Mouse (Mus musculus) pancreas, adult 10 weeks (tissue): ENCODE measurements around the gene Nupr1. TPM values are rescaled to one million over a fixed set of nuclear protein-coding genes. Genes with fewer than 3 reads are reported as not detected.

ENCODE experiments used
- polyA plus RNA-seq: library from polyadenylated mRNA; stranded (reverse); fragments of 350-450 nt; fragmentation: Illumina TruSeq; extraction: RNeasy Lipid Tissue Mini Kit (QIAGEN cat#74804); gene quantifications from one replicate; pipeline ENCODE4 v1.2.3, GENCODE M21; 2015; ENCODE audit warnings: low read depth, low replicate concordance; ENCODE audit not compliant: insufficient read depth

Gene Nupr1
- polyA plus RNA-seq = 3,774 TPM

DNA sequence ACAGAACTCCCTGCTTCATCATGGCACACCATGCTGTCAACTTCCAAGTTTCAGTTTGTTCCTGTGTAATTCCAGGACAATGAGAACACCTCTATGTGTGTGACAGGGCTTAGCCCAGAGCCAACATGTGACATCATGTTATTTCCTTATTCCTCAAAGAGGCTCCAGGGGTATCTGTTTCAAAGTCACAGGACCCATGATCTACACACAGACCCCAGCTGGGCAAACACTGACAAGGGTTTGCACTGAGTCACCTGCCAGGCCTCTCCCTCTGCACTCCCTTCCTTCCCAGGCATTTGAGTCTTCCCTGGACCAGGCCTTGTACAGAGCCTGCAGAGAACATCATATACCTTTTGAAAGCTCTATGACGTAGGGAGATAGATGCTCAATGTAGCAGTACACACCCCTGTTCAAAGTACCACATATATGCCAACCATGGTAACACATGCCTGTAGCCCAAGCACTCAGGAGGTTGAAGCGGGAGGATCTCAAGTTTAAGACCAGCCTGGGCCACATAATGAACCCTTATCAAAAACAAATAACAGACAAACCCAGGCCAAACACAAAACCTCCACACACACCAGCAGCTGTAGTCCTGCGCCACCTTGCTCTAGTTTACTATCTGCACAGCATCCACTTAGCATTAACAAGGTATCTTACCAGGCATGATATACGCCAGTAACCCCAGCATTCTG lies at the start of gene Nupr1:
TSS of gene Nupr1 (minus strand) at position 38 of the 695 bp plus-strand sequence.

GRCm38 (mm10) chr7:126676207-126676606 lies 45.5 kb upstream of the Nupr1 start, which contains the start of gene Sult1a1:
TSS of gene Sult1a1 (minus strand) at chr7:126676432.

DNA sequence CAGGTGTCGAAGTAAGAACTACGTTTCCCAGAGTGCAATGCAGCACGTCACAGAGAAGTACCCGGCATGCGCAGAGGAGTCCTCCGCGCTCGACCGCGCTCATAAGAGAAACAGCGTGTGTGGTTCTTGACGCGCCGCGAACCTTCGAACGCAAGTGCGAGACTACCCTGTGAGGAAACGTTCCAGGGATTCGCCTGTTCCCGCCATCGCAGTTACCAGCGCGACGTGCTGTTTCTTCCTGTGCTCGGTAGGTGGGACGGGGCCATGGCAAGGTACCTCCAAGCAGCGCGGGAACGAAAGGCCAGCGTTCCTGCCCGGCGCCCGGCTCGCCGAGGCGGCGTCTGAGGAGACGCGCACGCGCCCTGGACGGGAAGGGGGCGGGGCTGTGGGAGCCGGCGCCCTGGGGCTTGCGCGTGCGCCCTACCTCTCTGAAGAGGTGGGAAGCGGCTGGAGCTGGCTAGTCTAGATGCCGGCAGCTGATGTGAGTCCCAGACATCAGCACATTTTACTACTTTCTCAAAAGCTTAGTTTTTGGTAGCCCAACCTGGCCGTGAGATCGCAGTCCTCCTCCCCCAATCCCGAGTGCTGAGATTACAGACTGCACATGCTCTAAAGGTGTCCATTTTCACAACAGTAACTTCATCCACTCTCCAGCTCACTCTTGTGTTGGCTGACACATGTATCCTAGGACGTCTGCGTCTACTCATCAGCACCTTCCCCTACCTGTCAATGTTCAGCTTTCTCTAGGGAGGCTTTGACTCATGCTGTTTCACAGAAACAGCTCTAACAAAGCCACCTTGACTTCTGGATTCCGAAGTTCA lies 18.8 kb upstream of the Nupr1 start, which contains the start of gene Sgf29:
TSS of gene Sgf29 (plus strand) at position 79 of the 821 bp plus-strand sequence.

GRCm38 (mm10) chr7:126594862-126595561 lies 35.6 kb downstream of the Nupr1 start, which contains the start of gene Il27:
TSS of gene Il27 (minus strand) at chr7:126594941.

GRCm38 (mm10) chr7:126585717-126586116 lies 44.9 kb downstream of the Nupr1 start, which contains the start of gene Cln3:
TSS of gene Cln3 (minus strand) at chr7:126585817.

GRCm38 (mm10) chr7:126584506-126584977 lies 46.1 kb downstream of the Nupr1 start, which contains the start of gene Apobr:
TSS of gene Apobr (plus strand) at chr7:126584942.

Other genes with a start within 250 kb of the Nupr1 start
- 1.7 TPM for gene Nfatc2ip, start 234.1 kb downstream of the Nupr1 start, polyA plus RNA-seq
- 0.33 TPM for gene Cd19, start 216.0 kb downstream of the Nupr1 start, polyA plus RNA-seq
- 6.8 TPM for gene Rabep2, start 202.1 kb downstream of the Nupr1 start, polyA plus RNA-seq
- not detected for gene Atp2a1, start 167.8 kb downstream of the Nupr1 start, polyA plus RNA-seq
- gene Sh2b1, start 155.4 kb downstream of the Nupr1 start, polyA plus RNA-seq = 13.6 TPM
- 15.1 TPM for gene Tufm, start 143.5 kb downstream of the Nupr1 start, polyA plus RNA-seq
- 32.1 TPM for gene Atxn2l, start 127.4 kb downstream of the Nupr1 start, polyA plus RNA-seq
- 22.8 TPM for gene Eif3c, start 64.5 kb downstream of the Nupr1 start, polyA plus RNA-seq
- gene Apobr, start 45.9 kb downstream of the Nupr1 start, polyA plus RNA-seq = 1.6 TPM
- gene Cln3, start 45.0 kb downstream of the Nupr1 start, polyA plus RNA-seq = 26.6 TPM
- not detected for gene Il27, start 35.9 kb downstream of the Nupr1 start, polyA plus RNA-seq
- 23.8 TPM for gene Sgf29, start 18.4 kb upstream of the Nupr1 start, polyA plus RNA-seq
- gene Sult1a1, start 45.6 kb upstream of the Nupr1 start, polyA plus RNA-seq = 32.4 TPM
- gene Bola2, start 64.5 kb upstream of the Nupr1 start, polyA plus RNA-seq = 43.5 TPM
- 3.1 TPM for gene Slx1b, start 64.9 kb upstream of the Nupr1 start, polyA plus RNA-seq
- 7.3 TPM for gene Coro1a, start 76.9 kb upstream of the Nupr1 start, polyA plus RNA-seq
- 50.5 TPM for gene Mapk3, start 128.7 kb upstream of the Nupr1 start, polyA plus RNA-seq
- 2.5 TPM for gene Gdpd3, start 135.5 kb upstream of the Nupr1 start, polyA plus RNA-seq
- 86.3 TPM for gene Ypel3, start 146.1 kb upstream of the Nupr1 start, polyA plus RNA-seq
- 1.9 TPM for gene Tbx6, start 150.6 kb upstream of the Nupr1 start, polyA plus RNA-seq
- 30.4 TPM for gene Ppp4c, start 161.6 kb upstream of the Nupr1 start, polyA plus RNA-seq
- 3.8 TPM for gene Fam57b, start 166.8 kb upstream of the Nupr1 start, polyA plus RNA-seq
- gene 4930451I11Rik, start 200.8 kb upstream of the Nupr1 start, polyA plus RNA-seq = not detected
- not detected for gene Doc2a, start 216.6 kb upstream of the Nupr1 start, polyA plus RNA-seq
- gene Hirip3, start 231.1 kb upstream of the Nupr1 start, polyA plus RNA-seq = 4.6 TPM
- gene Ino80e, start 231.5 kb upstream of the Nupr1 start, polyA plus RNA-seq = 12.9 TPM